Comparison of ENCODE assay signal across 15 mouse cellular contexts in genomic region chr2:90488690-90489590, GRCm38 (mm10).
DNase-seq lines count a peak whose midpoint lies in the region; ATAC-seq and TF ChIP-seq lines count a peak whose summit lies in the region.
"Had no signal": no experiment of that assay in that cellular context is flagged by ENCODE, and none has a peak within 500 bp of the region (broad histone marks: within the 10 kb centered on the region; RNA-seq: fewer than 3 reads in every experiment).

No protein-coding gene starts in this region.

- H3K36me3 ChIP-seq in hindbrain, embryonic 15.5 days, result no peaks in the 10 kb centered on the region
- H3K36me3 ChIP-seq in hindbrain, postnatal 0 days (ENCODE audit: insufficient read depth, low read length), result no peaks in the 10 kb centered on the region
- no peaks in the 10 kb centered on the region for H3K36me3 ChIP-seq in macrophage (ENCODE audit: inconsistent target)
- H3K36me3 ChIP-seq in forebrain, embryonic 10.5 days (replicated peaks), result no peaks in the 10 kb centered on the region
- H3K36me3 ChIP-seq: heart, embryonic 12.5 days; hindbrain, embryonic 10.5 days; neural tube, embryonic 13.5 days had no signal

- DNase-seq in hindbrain, postnatal 0 days (ENCODE audit: low spot score), result no peak
- DNase-seq in right cerebral cortex, adult 18-20 months, result peak; percentile 44
- DNase-seq in right cerebral cortex, postnatal 14 days, result no peak
- no peak for DNase-seq in lung, postnatal 14 days
- no peak for DNase-seq in forebrain, embryonic 10.5 days (ENCODE audit: extremely low spot score, low spot score)
- no peak for DNase-seq in kidney, adult 11 months
- DNase-seq: adrenal gland, adult 2 months; kidney, adult 8-10 months; lung, adult 2 months; thymus, postnatal 14 days had no signal

- WGBS in hindbrain, embryonic 15.5 days, result 88% methylated on average over 8 of the region's 8 CpGs
- 82% methylated on average over 8 of the region's 8 CpGs for WGBS in hindbrain, postnatal 0 days
- WGBS in macrophage (ENCODE audit: missing documents), result 57% methylated on average over 8 of the region's 8 CpGs
- 82% methylated on average over 8 of the region's 8 CpGs for WGBS in forebrain, embryonic 10.5 days

- 0 out of 2 replicates have a peak overlapping the region, but pooled peaks have one; percentile 30 for H3K27ac ChIP-seq in hindbrain, embryonic 15.5 days (replicated peaks)
- no peak overlapping the region for H3K27ac ChIP-seq in hindbrain, postnatal 0 days
- peak overlapping the region; percentile 66 for H3K27ac ChIP-seq in macrophage
- H3K27ac ChIP-seq in forebrain, embryonic 10.5 days, result no peak overlapping the region; the same call in 1 of the 2 replicates
- H3K27ac ChIP-seq: hindbrain, embryonic 10.5 days had no signal

- H3K9me3 ChIP-seq in hindbrain, embryonic 15.5 days, result no peaks in the 10 kb centered on the region
- H3K9me3 ChIP-seq in hindbrain, postnatal 0 days (ENCODE audit: low read length), result no peaks in the 10 kb centered on the region
- no peaks in the 10 kb centered on the region for H3K9me3 ChIP-seq in forebrain, embryonic 10.5 days
- H3K9me3 ChIP-seq: heart, embryonic 12.5 days; hindbrain, embryonic 10.5 days; neural tube, embryonic 13.5 days had no signal

- no peaks in the 10 kb centered on the region for H3K27me3 ChIP-seq in hindbrain, embryonic 15.5 days
- H3K27me3 ChIP-seq in hindbrain, postnatal 0 days (ENCODE audit: insufficient read depth, low read length), result no peaks in the 10 kb centered on the region
- peaks cover 5% of the 10 kb centered on the region; the same call in 1 of the 2 replicates for H3K27me3 ChIP-seq in forebrain, embryonic 10.5 days (ENCODE audit: poor library complexity, severe bottlenecking)
- H3K27me3 ChIP-seq: heart, embryonic 12.5 days; neural tube, embryonic 13.5 days had no signal

- H3K79me2 ChIP-seq in macrophage (ENCODE audit: inconsistent target), result peaks cover 100% of the 10 kb centered on the region

- no peak overlapping the region for H3K4me3 ChIP-seq in hindbrain, embryonic 15.5 days
- no peak overlapping the region for H3K4me3 ChIP-seq in hindbrain, postnatal 0 days (ENCODE audit: low read length)
- no peak overlapping the region for H3K4me3 ChIP-seq in macrophage (ENCODE audit: inconsistent target)
- H3K4me3 ChIP-seq in forebrain, embryonic 10.5 days, result no peak overlapping the region
- H3K4me3 ChIP-seq: heart, embryonic 12.5 days; hindbrain, embryonic 10.5 days; neural tube, embryonic 13.5 days had no signal

- no peak for TF ChIP-seq CTCF in hindbrain, postnatal 0 days (IDR thresholded peaks at IDR 0.05; ENCODE audit: low read depth)

- H3K4me2 ChIP-seq in hindbrain, embryonic 15.5 days, result no peak overlapping the region
- H3K4me2 ChIP-seq in hindbrain, postnatal 0 days (ENCODE audit: low read depth, low read length), result no peak overlapping the region
- H3K4me2 ChIP-seq: heart, embryonic 12.5 days; neural tube, embryonic 13.5 days had no signal

- H3K9ac ChIP-seq in hindbrain, embryonic 15.5 days, result no peak overlapping the region
- H3K9ac ChIP-seq in hindbrain, postnatal 0 days (replicated peaks; ENCODE audit: low read length), result no peak overlapping the region
- H3K9ac ChIP-seq: heart, embryonic 12.5 days; neural tube, embryonic 13.5 days had no signal

- no peak for ATAC-seq in hindbrain, embryonic 15.5 days (ENCODE audit: low FRiP score, low read depth)
- ATAC-seq in hindbrain, postnatal 0 days, result no peak

- H3K4me1 ChIP-seq in hindbrain, embryonic 15.5 days (replicated peaks), result peaks cover 16% of the 10 kb centered on the region
- H3K4me1 ChIP-seq in hindbrain, postnatal 0 days (ENCODE audit: insufficient read depth, low read length), result peaks cover 22% of the 10 kb centered on the region
- peaks cover 38% of the 10 kb centered on the region for H3K4me1 ChIP-seq in forebrain, embryonic 10.5 days

Comparison
In these comparisons a context has a peak if more than half of its experiments do, and no peak if none do; other contexts are left out.
1. H3K27ac ChIP-seq: peak in hindbrain, embryonic 15.5 days (single experiment) and macrophage (single experiment); none in hindbrain, postnatal 0 days (single experiment) and forebrain, embryonic 10.5 days (single experiment).